Mouse (Mus musculus) megakaryocyte, embryonic 14.5 days (primary cell): Measurements from ENCODE around the gene Reln.

ENCODE experiments used
- FLI1 ChIP-seq: IDR thresholded peaks from 2 replicates; pipeline ENCODE4 v1.6.1; 2012; ENCODE audit warnings: low read length, inconsistent platforms, mixed read lengths
- GATA1 ChIP-seq: IDR thresholded peaks from 3 replicates; pipeline ENCODE4 v1.6.1; 2012; ENCODE audit warnings: mixed read lengths, low read length, inconsistent platforms, borderline replicate concordance

GRCm38 (mm10) chr5:22328431-22329359, 15.8 kb downstream of the Reln start:
- TF ChIP-seq GATA1 (no peak), FLI1 (no peak)
